Mouse (Mus musculus) ES-Bruce4 (cell line): Measurements from ENCODE around the gene Lsp1.

Source experiments
- CTCF ChIP-seq: IDR thresholded peaks from one replicate; pipeline ENCODE4 v1.8.1; 2011; ENCODE audit warnings: low read depth, low read length
- EP300 ChIP-seq: IDR thresholded peaks from 2 replicates; pipeline ENCODE4 v1.6.1; 2011; ENCODE audit warnings: low read depth, low read length; ENCODE audit not compliant: insufficient read depth

GRCm38 (mm10) chr7:142478574-142478973 is 18.0 kb downstream of the Lsp1 start:
- TF ChIP-seq EP300 (no peak), CTCF (no peak)
